Mouse (Mus musculus) adrenal gland, postnatal 25 days (tissue): ENCODE results near the gene Stk40. TPM values are rescaled to one million over a fixed set of nuclear protein-coding genes. Genes with fewer than 3 reads are reported as not detected.
"Not testable (repeated sequence)": the region's sequence is repeated elsewhere in the genome, so short reads cannot be mapped to it uniquely, and the experiment has no call there.

Experiments
- DNase-seq: peaks from one replicate; pipeline ENCODE4 v3.0.0; 2021; ENCODE audit warnings: mixed read lengths
- long read RNA-seq: library from polyadenylated mRNA; stranded (forward); transcript quantifications from one replicate; pipeline ENCODE4 v2.0.0, GENCODE M21; 2021
- total RNA-seq: library from RNA; stranded (reverse); gene quantifications from 2 replicates; pipeline ENCODE4 v1.2.3, GENCODE M21; 2021

The Stk40 gene
- 41.2 and 43.1 TPM in 2 replicates for total RNA-seq
- long read RNA-seq, transcript Stk40-201 (11 exons, 3,492 nt) = major isoform, 14 of 25 reads
- long read RNA-seq, partial matches to known transcripts = 8 of 25 reads
- long read RNA-seq, other reads (novel, unspliced or antisense) = 3 of 25 reads

DNA sequence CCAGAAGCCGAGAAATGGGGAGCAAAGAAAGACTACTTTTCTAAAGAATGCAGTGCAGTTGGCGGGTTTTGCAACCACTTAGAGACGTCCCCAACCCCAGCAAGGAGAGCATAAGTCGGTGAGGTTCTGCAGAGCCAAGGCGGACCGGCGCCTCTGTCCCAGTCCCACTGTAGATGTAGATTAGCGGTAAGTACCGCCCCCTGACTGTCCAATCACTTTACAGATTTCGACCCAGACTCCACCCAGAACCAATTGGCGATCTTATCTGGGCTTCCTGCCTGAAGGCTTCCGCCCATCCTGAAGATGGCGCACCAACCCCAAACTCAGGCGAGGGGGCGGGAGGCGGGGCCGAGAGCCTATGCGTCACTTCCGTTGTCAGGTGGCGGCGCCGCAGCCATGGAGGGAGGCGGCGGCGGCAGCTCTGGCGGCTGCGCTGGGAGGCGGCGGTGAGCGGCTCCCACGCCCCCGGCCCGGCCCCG is at the start of gene Stk40:
Stk40 (plus strand) TSS at position 368 of the 479 bp plus-strand sequence.
- peak; percentile 96 for DNase-seq

GRCm38 (mm10) chr4:126057207-126058133 is 46.3 kb upstream of the Stk40 start:
- DNase-seq = no peak

GRCm38 (mm10) chr4:126058134-126058996 is 45.4 kb upstream of the Stk40 start, which contains the start of gene Oscp1:
Gene Oscp1, plus strand, starts transcription at chr4:126058565.
- DNase-seq = peak; percentile 83

DNA sequence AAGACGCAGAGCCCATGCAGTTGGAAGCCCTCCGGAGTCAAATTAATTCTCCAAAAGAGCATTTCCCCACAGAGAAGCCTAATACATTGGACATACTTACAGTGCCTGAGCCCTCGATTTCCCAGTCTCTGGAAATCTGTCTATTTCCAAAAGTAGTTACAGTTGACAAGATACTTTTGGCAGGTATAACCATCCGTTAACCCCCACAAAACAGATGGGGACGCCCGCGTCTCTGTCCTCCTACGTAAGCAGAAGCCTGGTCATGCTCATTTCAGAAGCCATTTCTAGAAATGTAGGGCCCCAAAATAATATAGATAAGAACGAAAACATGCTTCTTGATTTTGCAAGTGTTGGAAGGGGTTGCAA is 44.8 kb upstream of the Stk40 start:
- no peak for DNase-seq

DNA sequence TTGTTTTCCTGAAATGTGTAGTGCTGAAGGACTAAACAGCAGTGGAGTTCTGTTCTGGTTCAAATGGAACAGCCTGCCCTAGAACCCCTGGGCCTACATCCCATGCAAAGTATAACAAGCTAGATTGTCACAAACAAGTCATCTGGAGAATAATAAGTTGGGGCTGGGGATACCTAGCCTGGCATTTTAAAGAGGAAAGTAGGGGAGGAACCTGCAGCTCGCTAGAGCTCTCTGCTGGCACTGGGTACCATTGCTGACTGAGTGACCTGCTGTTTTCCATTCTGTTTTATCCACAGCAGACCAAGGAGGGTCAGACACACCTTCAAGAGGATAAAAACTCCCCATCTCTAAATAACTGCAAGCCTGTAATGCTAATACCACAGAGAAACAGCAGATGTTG is 40.9 kb upstream of the Stk40 start:
- DNase-seq = peak; percentile 24

DNA sequence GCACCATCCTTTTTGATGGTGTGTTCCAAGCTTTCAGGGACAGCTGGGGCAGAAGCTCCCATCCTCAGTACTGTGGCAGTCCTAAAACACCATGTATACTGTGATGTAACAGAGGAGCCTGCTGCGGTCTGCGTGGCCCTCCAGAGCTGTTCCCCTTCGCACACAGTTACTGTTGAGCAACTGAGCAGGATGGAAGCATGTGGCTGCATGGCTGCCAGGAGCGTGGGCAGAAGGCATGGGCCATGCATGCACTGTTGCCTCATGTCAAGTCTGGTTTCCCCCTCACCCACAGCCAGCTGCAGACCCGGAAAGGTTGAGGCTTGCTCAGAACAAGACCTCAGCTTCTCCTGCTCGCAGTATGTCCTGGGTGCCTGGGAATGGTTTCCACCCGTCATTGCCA is 38.5 kb upstream of the Stk40 start:
- peak; percentile 23 for DNase-seq

DNA sequence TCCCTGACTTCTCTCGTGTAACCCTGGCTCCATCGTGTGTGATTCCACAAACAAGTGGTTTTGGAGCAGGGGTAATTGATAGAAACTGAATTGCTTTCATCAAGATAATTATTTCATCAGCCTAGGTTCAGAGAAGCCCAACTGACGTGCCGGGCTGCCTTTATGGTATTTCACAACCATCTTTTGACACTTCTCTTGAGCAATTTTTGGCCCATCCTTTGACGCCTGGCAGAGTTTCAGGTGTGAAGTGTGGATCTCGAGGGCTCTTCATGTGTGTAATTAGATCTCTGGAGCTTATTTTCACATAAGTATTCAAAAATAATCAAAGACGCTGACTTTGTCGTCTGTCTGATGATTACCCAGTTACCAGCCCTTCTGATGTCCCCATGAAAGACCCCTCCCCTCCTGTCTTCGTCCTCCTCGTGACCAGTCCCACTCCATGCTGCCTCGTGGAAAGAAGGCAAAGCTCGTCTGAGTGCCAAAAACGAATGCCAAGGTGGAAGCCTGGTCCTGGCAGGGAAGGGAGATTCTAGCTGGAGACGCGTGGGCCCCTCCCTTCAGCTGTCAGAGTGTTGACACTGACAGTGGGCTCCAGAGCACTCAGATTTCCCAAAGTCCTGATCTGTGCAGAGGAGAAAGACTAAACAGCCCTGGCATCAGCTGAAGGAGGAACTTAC is 36.2 kb upstream of the Stk40 start:
- DNase-seq = peak; percentile 11

DNA sequence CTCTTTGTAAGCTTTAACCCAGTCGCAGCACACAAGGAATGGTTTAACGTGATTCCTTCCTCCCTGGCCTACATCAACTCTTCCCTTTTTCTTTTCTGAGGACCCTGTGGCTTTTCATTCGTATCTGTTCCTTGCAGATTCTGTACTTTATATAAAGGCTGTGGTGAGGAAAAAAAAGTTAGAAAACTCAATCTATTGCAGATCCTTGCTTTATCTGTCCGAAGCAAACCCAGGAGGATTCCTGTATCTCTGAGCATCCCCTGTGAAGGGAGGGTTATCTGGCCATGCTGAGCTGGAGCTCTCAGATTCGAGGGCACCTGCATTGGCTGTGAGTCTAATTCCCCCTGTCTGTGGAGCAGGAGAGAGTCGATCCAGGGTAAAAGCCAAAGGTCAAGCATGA is 34.9 kb upstream of the Stk40 start:
- DNase-seq = no peak

- no peak for DNase-seq
Measured at GRCm38 (mm10) chr4:126077833-126078232, 25.9 kb upstream of the Stk40 start.

- peak; percentile 43 for DNase-seq
Measured at GRCm38 (mm10) chr4:126079266-126079665, 24.5 kb upstream of the Stk40 start.

GRCm38 (mm10) chr4:126081601-126082000 is 22.2 kb upstream of the Stk40 start:
- DNase-seq = no peak

- no peak for DNase-seq
Measured at GRCm38 (mm10) chr4:126083021-126083420, 20.7 kb upstream of the Stk40 start.

GRCm38 (mm10) chr4:126084382-126084781 is 19.4 kb upstream of the Stk40 start:
- no peak for DNase-seq

DNA sequence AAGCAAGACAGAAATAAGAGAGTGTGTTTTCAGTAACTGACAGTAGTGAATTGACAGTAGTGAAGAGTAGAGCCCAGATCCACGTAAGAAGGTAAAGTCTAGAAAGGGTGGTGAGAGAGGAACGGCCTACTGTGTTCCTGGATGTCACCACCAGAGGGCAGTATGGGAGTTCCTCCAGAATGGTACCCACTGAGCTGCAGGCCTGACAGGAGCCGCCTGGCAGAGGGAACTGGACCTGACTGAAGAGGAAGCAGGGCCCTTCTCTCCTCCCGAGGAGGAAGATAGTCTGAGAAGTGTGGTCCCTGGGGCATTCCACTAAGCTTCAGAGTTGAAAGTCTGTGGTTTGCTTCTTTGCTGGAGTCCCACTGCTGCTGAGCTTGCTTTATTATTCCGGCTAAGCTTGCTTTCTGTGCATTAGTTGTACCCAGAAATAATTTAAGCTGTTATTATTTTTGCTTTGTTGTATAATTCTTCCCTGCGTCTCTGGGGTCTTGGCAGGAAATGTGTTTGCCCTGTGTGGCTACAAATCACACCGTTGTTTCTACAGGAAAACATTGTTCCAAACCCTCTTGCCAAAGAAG is 17.7 kb upstream of the Stk40 start:
- DNase-seq = peak; percentile 83

GRCm38 (mm10) chr4:126090101-126090847 is 13.5 kb upstream of the Stk40 start:
- no peak for DNase-seq

GRCm38 (mm10) chr4:126090848-126091124 is 13.0 kb upstream of the Stk40 start:
- no peak for DNase-seq

- DNase-seq = no peak
Measured at GRCm38 (mm10) chr4:126091873-126092272, 11.9 kb upstream of the Stk40 start.

GRCm38 (mm10) chr4:126095622-126096430 is 7.9 kb upstream of the Stk40 start:
- not testable (repeated sequence) for DNase-seq

DNA sequence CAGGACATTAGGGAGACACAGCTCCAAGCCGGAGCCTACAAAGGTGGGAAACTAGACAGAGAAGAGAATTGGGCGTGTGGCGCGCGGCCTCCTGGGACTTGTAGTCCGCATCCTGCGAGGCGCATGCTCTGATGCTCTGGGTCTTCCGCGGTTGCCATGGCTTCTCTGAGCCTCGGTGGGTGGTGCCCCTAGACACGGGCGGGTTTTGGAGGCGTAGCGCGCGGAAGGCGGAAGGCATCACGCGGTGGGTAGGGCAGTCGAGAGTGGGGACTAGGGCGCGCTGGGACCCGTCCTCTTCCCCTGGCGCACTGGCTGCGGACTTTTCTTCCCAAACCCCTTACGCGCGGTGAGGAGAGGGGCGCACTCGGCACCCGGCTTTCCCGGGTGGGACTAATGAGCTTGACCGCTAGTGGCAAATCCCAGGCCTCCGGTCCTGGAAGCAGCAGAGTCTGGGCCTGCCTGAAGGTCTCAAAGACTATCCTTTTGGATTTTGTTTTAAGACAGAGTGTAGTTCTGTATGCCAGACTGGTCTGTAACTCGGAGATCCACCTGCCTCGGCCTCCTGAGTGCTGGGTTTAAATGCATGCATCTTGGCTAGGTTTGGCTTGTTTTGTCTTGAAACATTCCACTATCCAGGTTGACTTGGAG is 7.2 kb upstream of the Stk40 start, which contains the start of gene Lsm10:
Lsm10 (plus strand) TSS at position 160 of the 648 bp plus-strand sequence.
- peak; percentile 94 for DNase-seq
